Mouse (Mus musculus) hindbrain, embryonic 14.5 days (tissue): ENCODE measurements at regions not wholly inside any gene's neighbourhood (a gene's known extent, or its start where the extent isn't known, plus 50 kb on each side); places are given as distances from the start of the nearest gene placed in this dataset.
A peak's percentile ranks its signal among the peaks of the same experiment; 100 is the strongest.

ENCODE experiments used
- ATAC-seq: fragments of 200-750 bp; cut with Nextera tagmentation; 2 replicates; pipeline ENCODE4 v1.8.0; 2017; ENCODE audit warnings: moderate number of reproducible peaks, mild to moderate bottlenecking, moderate TSS enrichment, moderate library complexity; ENCODE audit not compliant: low FRiP score
- DNase-seq: peaks from one replicate; pipeline ENCODE4 v3.0.0-alpha.2; 2015; ENCODE audit warnings: low spot score
- H3K27ac ChIP-seq: fragments of 300-500 bp; sonication (generic); 2 replicates; pipeline ENCODE4 v1.5.1; 2014; ENCODE audit warnings: mild to moderate bottlenecking, moderate library complexity
- H3K27me3 ChIP-seq: fragments of 300-500 bp; sonication (generic); 2 replicates; pipeline ENCODE4 v1.6.1; 2014; ENCODE audit warnings: mild to moderate bottlenecking, low read length, mixed read lengths; ENCODE audit not compliant: control insufficient read depth, insufficient read depth
- H3K36me3 ChIP-seq: fragments of 300-500 bp; sonication (generic); replicated peaks from 2 replicates; pipeline ENCODE4 v1.6.1; 2014; ENCODE audit not compliant: control insufficient read depth, insufficient read depth
- H3K4me1 ChIP-seq: fragments of 300-500 bp; sonication (generic); replicated peaks from 2 replicates; pipeline ENCODE4 v1.6.1; 2014; ENCODE audit warnings: antibody characterized with exemption, low read length, mixed read lengths; ENCODE audit not compliant: control insufficient read depth, insufficient read depth
- H3K4me2 ChIP-seq: fragments of 300-500 bp; sonication (generic); replicated peaks from 2 replicates; pipeline ENCODE4 v1.6.1; 2014; ENCODE audit warnings: mild to moderate bottlenecking, moderate library complexity
- H3K4me3 ChIP-seq: fragments of 300-500 bp; sonication (generic); replicated peaks from 2 replicates; pipeline ENCODE4 v1.5.1; 2014; ENCODE audit warnings: mild to moderate bottlenecking, low read length
- H3K9ac ChIP-seq: fragments of 300-500 bp; sonication (generic); 2 replicates; pipeline ENCODE4 v1.6.1; 2014
- H3K9me3 ChIP-seq: fragments of 300-500 bp; sonication (generic); 2 replicates; pipeline ENCODE4 v1.6.1; 2016; ENCODE audit warnings: low read length; ENCODE audit not compliant: control insufficient read depth
- WGBS: fragments of 180-500 bp; shearing (Covaris S2); extraction: QIAGEN DNeasy Blood & Tissue Kit; methylation state at CpG from one replicate; pipeline ENCODE4 v1.1.7; 2014; 5-methylcytosine and 5-hydroxymethylcytosine counted together

DNA sequence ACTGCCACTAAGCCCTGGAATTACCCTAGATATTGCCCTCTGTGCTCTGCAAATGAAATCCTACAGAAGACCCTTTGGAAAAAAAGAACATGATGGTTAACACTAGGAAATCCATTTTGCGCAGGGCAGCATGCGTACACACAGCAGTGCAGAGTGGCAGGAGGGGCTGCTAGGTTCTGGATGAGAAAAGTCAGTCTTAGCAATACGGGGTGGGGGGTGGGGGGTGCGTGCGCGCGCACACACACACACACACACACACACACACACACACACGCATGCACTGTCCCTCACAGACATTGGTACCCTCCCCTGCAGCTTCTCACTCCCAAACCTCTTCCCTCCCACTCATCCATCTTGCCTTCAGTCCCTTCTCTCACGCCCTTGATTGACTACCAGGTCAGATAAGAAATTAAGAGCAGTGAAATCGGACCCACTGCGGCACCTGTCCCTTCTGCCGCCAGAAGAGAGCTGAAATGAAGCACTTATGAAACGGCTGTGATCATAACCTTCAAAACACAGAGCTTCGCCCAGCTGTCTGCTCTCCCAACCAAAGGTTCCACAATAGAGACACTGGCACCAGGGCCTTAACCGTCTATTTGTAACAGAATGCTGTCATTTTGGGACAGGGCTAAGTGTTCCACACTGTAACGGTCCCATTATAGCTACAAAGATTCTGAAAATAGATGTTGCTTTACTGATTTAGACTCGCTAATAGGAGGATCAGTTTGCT lies 209.3 kb upstream of the Pitx2 start:
- no peak for ATAC-seq
- no peak for DNase-seq
- WGBS, result 80% methylated on average over 17 of the region's 17 CpGs

DNA sequence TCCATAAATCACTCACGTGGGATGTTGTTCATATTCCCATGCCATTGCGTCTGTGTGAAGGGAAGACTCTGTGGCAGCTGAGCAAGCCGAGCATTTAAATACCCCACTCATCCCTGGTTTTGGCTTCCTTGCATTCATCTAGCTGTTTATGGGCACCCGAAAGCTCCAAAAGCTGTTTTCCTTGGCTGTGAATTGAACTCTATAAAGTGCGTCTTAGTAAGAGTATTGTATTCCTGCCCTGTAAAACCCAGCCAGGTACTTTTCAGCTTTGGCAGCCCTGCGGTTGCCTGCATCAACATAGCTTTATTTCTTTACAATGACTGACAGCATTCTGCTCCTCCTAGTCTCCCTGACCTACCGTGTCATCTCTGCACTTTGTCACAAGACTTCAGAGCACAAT lies 196.8 kb upstream of the Pitx2 start:
- Histone ChIP-seq H3K36me3 (no peaks in the 10 kb centered on the region), H3K4me2 (no peak overlapping the region), H3K9ac (no peak overlapping the region), H3K4me1 (no peaks in the 10 kb centered on the region), H3K27ac (no peak overlapping the region), H3K9me3 (no peaks in the 10 kb centered on the region), H3K27me3 (no peaks in the 10 kb centered on the region), H3K4me3 (no peak overlapping the region)
- no peak for DNase-seq
- WGBS, result 43% methylated on average over 7 of the region's 7 CpGs
- no peak for ATAC-seq

More for the DNA sequence above, 209.3 kb upstream of the Pitx2 start:
- no peak overlapping the region for H3K27ac ChIP-seq
- H3K9me3 ChIP-seq, result no peaks in the 10 kb centered on the region
- H3K4me3 ChIP-seq, result no peak overlapping the region
- no peaks in the 10 kb centered on the region for H3K36me3 ChIP-seq
- no peaks in the 10 kb centered on the region for H3K27me3 ChIP-seq
- H3K4me1 ChIP-seq, result no peaks in the 10 kb centered on the region
- H3K9ac ChIP-seq, result no peak overlapping the region
- no peak overlapping the region for H3K4me2 ChIP-seq

DNA sequence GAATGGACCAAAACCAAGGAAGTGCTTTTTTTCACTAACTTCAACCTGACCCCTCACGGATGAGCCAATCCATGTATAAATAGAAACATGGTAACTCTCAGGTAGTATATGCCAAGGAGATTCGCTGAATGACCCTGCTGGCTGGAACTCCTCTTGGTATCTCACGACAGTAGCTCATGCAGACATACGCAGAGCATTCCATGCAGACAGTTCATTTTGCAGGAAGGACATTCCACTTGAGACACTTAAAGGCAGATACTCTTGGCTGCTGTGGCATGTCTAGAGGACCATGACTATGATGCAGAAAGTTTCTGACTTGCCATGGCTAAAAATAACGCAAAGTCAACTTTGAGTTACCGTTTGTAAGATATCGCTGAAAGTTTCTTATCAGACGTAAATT lies 195.6 kb upstream of the Pitx2 start:
- Histone ChIP-seq H3K9ac (no peak overlapping the region), H3K4me2 (no peak overlapping the region), H3K4me1 (no peaks in the 10 kb centered on the region), H3K27me3 (no peaks in the 10 kb centered on the region), H3K9me3 (no peaks in the 10 kb centered on the region), H3K4me3 (no peak overlapping the region), H3K36me3 (no peaks in the 10 kb centered on the region), H3K27ac (no peak overlapping the region)
- DNase-seq (no peak), ATAC-seq (no peak)
- 94% methylated on average over 8 of the region's 8 CpGs for WGBS

DNA sequence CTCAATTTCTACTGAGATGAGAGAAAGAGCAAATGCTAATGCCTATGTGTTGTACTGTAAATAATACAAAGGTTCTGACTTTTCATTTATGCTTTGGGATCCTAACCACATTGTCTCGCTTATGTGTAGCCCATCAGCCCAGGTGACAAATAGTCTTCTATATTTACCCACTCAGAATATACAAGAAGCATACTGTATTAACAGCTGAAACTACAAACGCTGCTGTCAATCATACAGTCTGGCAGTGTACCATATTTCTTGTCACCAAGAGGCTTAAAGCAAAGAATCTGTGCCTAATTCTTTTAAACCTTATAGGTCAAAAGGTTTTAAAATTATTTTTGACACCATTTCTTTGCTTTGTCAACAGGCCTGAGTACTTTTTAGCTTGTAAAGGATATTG lies 160.8 kb upstream of the Pitx2 start:
- 99% methylated on average over 2 of the region's 2 CpGs for WGBS
- H3K4me1 ChIP-seq, result no peaks in the 10 kb centered on the region
- H3K36me3 ChIP-seq, result no peaks in the 10 kb centered on the region
- no peak overlapping the region for H3K4me2 ChIP-seq
- no peaks in the 10 kb centered on the region for H3K9me3 ChIP-seq
- no peak overlapping the region for H3K4me3 ChIP-seq
- DNase-seq, result no peak
- ATAC-seq, result no peak
- H3K9ac ChIP-seq, result no peak overlapping the region
- no peaks in the 10 kb centered on the region for H3K27me3 ChIP-seq
- H3K27ac ChIP-seq, result no peak overlapping the region

DNA sequence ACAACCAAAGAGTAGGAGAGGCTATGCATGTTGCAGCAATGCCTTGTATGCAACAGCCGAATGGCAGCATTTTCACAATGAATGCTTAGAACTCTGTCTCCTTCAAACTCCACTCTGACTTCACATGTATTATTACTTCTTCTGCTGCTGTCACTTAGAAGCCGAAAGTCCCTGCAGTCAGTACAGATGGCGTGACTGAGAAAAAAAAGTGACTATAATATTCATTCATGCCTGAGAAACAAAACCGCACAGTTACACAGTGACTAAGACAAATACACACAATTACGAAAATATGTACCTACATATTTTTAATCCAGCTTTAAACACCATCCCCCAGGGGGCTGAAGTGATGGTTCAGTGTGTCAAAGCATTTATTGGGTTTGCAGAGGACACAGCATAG lies 154.8 kb upstream of the Pitx2 start:
- Histone ChIP-seq H3K27ac (no peak overlapping the region), H3K4me1 (no peaks in the 10 kb centered on the region)
- ATAC-seq, result no peak

DNA sequence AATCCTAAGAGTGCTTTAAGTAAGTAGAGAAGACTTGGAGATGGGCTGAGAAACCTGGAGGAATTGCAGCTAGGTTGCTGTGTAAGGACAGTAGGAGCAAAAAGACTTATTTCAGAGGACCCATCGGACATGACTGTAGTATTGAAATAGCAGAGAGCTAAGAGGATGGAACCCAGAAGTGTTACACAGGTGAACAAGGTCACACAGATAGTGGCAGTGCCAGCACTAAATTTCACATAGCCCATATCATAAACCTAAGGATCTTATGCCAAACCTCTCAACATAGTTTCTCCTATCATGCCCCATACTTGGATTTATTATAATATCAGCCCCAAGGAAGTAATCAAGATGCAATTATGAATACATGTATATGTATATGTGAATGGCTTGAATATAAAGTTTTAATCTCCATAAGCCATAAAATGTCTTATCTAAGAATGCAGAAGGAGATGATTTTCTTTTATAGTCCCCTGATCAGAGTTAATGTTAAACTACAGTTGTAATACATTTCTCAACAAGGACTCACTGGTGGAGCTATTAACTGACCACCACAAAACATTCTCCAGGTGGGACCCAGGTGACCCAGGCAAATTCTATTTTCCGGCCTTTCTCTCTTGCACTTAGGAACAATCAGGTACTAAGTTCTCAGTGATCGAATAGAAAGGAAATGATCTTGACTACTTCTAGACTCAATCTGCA lies 149.6 kb upstream of the Pitx2 start:
- Histone ChIP-seq H3K4me3 (no peak overlapping the region), H3K9ac (no peak overlapping the region), H3K9me3 (no peaks in the 10 kb centered on the region), H3K4me1 (no peaks in the 10 kb centered on the region), H3K27me3 (no peaks in the 10 kb centered on the region), H3K27ac (no peak overlapping the region), H3K4me2 (no peak overlapping the region), H3K36me3 (no peaks in the 10 kb centered on the region)
- ATAC-seq (no peak), DNase-seq (no peak)
- WGBS, result 97% methylated on average over 3 of the region's 3 CpGs

More for the DNA sequence above, 154.8 kb upstream of the Pitx2 start:
- no peaks in the 10 kb centered on the region for H3K36me3 ChIP-seq
- H3K9me3 ChIP-seq, result no peaks in the 10 kb centered on the region
- H3K4me2 ChIP-seq, result no peak overlapping the region
- no peak overlapping the region for H3K4me3 ChIP-seq
- DNase-seq, result no peak
- 90% methylated on average over 5 of the region's 5 CpGs for WGBS
- H3K9ac ChIP-seq, result no peak overlapping the region
- H3K27me3 ChIP-seq, result no peaks in the 10 kb centered on the region

DNA sequence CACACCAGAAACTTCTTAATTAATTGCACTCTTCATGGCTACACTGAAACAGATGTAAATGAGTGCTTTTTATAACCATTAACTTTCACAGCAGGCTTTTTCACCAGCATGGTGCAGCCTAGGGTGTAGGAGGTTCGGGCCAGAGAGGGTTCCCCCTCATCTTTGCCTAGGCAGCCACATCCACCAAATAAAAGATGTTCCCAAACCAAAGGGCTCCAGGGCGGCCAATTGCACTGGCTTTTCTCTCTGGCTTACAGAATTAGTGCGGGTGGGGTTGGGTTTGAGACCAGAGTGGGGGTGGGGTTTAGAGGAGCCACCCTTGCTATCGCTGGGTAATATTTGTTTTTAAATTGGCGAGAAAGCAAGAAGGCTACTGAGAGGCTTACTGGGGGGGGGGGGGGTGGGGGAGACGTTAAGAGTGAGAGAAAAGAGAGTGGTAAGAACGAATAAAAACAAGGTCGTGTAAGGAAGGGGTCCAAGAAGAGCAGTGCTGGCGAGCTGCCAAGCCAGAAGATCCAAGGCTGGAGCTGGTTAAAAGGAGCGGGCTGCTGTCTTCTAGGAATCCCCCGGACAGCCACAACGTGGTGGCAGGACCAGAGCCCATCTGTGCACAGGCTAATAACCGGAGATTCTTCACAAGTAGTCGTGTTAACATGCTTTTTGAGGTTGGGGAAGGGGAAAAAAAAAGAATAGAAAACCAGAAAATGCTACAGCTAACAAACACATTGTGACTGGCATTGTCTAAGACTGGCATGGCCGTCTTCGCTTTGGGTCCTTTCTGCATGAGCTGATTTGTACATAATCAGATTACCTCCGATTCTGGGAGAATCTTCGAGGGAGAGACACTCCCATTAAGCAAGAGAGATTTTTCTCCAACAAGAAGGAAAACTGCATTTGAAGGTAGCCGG lies 134.0 kb upstream of the Pitx2 start:
- H3K27ac ChIP-seq, result peak overlapping the region; percentile 55; the same call in 1 of the 2 replicates
- ATAC-seq (peak; percentile 78), DNase-seq (peak; percentile 73)
- H3K9ac ChIP-seq, result peak overlapping the region; percentile 35; the same call in 1 of the 2 replicates
- H3K27me3 ChIP-seq, result no peaks in the 10 kb centered on the region
- H3K36me3 ChIP-seq, result no peaks in the 10 kb centered on the region
- H3K4me2 ChIP-seq, result peak overlapping the region; percentile 44
- peak overlapping the region; percentile 6; the same call in 1 of the 2 replicates for H3K4me3 ChIP-seq
- WGBS, result 9% methylated on average over 18 of the region's 19 CpGs
- peaks cover 26% of the 10 kb centered on the region for H3K4me1 ChIP-seq
- H3K9me3 ChIP-seq, result no peaks in the 10 kb centered on the region

DNA sequence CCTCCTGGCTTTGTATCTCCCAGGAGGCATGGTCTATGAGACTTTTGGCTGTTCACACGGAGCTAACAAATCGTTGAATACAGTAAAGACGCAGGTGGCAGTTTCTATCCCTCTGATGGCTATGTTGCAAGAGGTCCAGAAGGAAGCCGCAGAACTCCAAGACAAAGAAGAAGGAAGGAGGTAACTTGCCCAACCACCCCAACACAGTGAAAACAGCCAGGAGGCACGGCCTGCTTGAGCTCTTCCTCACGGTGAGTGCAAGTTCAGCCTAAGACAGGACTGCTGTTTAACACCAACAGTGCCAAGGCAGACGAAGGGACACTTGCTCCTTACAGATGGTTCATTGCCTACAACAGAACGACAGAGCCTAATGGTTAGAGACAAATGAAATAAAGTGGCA lies 130.0 kb upstream of the Pitx2 start:
- H3K36me3 ChIP-seq, result no peaks in the 10 kb centered on the region
- peaks cover 30% of the 10 kb centered on the region for H3K4me1 ChIP-seq
- H3K9ac ChIP-seq, result no peak overlapping the region
- H3K27ac ChIP-seq, result no peak overlapping the region
- no peak overlapping the region for H3K4me2 ChIP-seq
- DNase-seq, result no peak
- ATAC-seq, result no peak
- H3K9me3 ChIP-seq, result no peaks in the 10 kb centered on the region
- H3K27me3 ChIP-seq, result no peaks in the 10 kb centered on the region
- WGBS, result 88% methylated on average over 8 of the region's 8 CpGs
- no peak overlapping the region for H3K4me3 ChIP-seq

DNA sequence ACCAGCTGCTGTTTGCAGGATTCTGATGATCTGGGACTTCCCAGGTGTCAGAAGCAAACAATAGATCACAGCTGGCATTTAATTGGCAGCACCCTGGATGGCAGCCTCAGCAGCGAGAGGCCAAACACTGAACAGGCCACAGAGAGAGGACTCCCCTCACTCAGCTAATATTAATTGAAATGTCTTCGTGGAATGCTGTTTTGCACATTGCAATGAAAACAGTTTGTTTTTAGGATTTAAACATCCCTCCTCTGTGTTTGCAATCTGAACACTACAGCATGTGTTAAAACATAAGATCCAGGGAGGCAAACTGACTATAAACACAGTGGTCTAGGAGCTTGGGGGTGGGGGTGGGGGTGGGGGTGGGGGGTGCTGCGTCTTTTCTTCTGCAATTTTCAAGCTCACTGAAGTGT lies 129.2 kb upstream of the Pitx2 start:
- H3K4me3 ChIP-seq, result no peak overlapping the region
- no peak overlapping the region for H3K9ac ChIP-seq
- peak; percentile 32; the same call in 1 of the 2 replicates for ATAC-seq
- 6% methylated on average over 3 of the region's 3 CpGs for WGBS
- no peak overlapping the region for H3K27ac ChIP-seq
- H3K36me3 ChIP-seq, result no peaks in the 10 kb centered on the region
- no peak overlapping the region for H3K4me2 ChIP-seq
- H3K27me3 ChIP-seq, result no peaks in the 10 kb centered on the region
- H3K4me1 ChIP-seq, result peaks cover 23% of the 10 kb centered on the region
- DNase-seq, result no peak
- H3K9me3 ChIP-seq, result no peaks in the 10 kb centered on the region
